Mouse (Mus musculus): ENCODE data around the gene Smpd4. TPM values are rescaled to one million over a fixed set of nuclear protein-coding genes. Genes with fewer than 3 reads are reported as not detected.

Gene Smpd4
- polyA plus RNA-seq, 2 experiments: 18.8 to 28.8 TPM

GRCm38 (mm10) chr16:17637610-17638009 lies 18.5 kb downstream of the Smpd4 start:
- H3K27me3 ChIP-seq (ENCODE audit: control insufficient read depth, insufficient read depth, low read length): no peaks in the 10 kb centered on the region
- H3K9ac ChIP-seq (replicated peaks): peak overlapping the region; percentile 45

DNA sequence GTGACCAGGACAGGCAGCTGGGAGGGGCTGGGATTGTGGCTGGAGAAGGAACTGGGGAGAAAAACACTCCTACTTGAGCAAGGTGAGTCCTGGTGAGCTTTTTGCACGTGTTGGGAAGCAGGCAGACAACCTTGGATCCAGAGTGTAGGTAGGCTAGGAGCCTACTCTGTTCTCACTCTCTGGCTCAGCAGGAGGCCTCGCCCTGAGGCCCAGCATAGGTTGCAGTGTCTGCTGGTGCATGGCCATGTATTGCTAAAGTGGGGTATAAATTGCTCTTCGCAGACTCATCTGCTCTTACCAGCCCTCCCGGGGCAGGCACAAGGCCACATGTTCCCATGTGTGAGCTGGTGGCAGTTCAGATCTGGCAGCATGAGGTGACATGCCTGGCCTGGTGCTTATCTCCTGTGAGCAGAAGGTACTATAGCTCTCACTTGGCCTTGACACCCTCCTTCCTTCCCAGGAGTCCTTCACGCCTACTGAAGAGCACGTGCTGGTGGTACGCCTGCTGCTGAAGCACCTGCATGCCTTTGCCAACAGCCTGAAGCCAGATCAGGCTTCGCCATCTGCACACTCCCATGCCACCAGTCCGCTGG lies 19.0 kb downstream of the Smpd4 start:
- WGBS (ENCODE audit: insufficient replicate concordance): 28% methylated on average over 9 of the region's 9 CpGs
- ATAC-seq (ENCODE audit: insufficient read depth) (peak; percentile 98), DNase-seq (ENCODE audit: low read depth in 3 of 3, low spot score in 3 of 3) (peak; percentile 85 to 88 (median 86))
- Histone ChIP-seq H3K27ac (peak overlapping the region; percentile 94), H3K4me1 (replicated peaks; ENCODE audit: control insufficient read depth in 2 of 2, insufficient read depth in 2 of 2, low read length in 1 of 2) (peaks cover 35% of the 10 kb centered on the region in 2 experiments), H3K36me3 (replicated peaks; ENCODE audit: control insufficient read depth, insufficient read depth, low read depth) (peaks cover 51% of the 10 kb centered on the region), H3K27me3 (ENCODE audit: control insufficient read depth, insufficient read depth, low read length) (no peaks in the 10 kb centered on the region), H3K4me3 (ENCODE audit: insufficient read depth in 1 of 2, low read depth in 2 of 2, low read length in 2 of 2) (no peak overlapping the region), H3K4me2 (ENCODE audit: low read depth) (peak overlapping the region; percentile 36), H3K9ac (replicated peaks) (peak overlapping the region; percentile 45), H3K9me3 (ENCODE audit: control insufficient read depth, low read length) (no peaks in the 10 kb centered on the region)
- no peak for TF ChIP-seq CTCF (IDR thresholded peaks at IDR 0.05; ENCODE audit: low read depth)
- peak; percentile 94 for TF ChIP-seq EP300 (IDR thresholded peaks at IDR 0.05; ENCODE audit: low read depth)

More at GRCm38 (mm10) chr16:17637610-17638009, 18.5 kb downstream of the Smpd4 start:
- ATAC-seq (ENCODE audit: insufficient read depth) (peak; percentile 22; the same call in 1 of the 2 replicates), DNase-seq (ENCODE audit: low read depth in 3 of 3, low spot score in 3 of 3) (no peak)
- H3K4me3 ChIP-seq (ENCODE audit: insufficient read depth in 1 of 2, low read depth in 2 of 2, low read length in 2 of 2): no peak overlapping the region
- H3K9me3 ChIP-seq (ENCODE audit: control insufficient read depth, low read length): no peaks in the 10 kb centered on the region
- H3K27ac ChIP-seq: peak overlapping the region; percentile 94
- H3K4me2 ChIP-seq (ENCODE audit: low read depth): peak overlapping the region; percentile 36
- peaks cover 49% of the 10 kb centered on the region for H3K36me3 ChIP-seq (replicated peaks; ENCODE audit: control insufficient read depth, insufficient read depth, low read depth)
- no peak for TF ChIP-seq EP300 (IDR thresholded peaks at IDR 0.05; ENCODE audit: low read depth)
- TF ChIP-seq CTCF (IDR thresholded peaks at IDR 0.05; ENCODE audit: low read depth): peak; percentile 77
- peaks cover 35% of the 10 kb centered on the region in 2 experiments for H3K4me1 ChIP-seq (replicated peaks; ENCODE audit: control insufficient read depth in 2 of 2, insufficient read depth in 2 of 2, low read length in 1 of 2)
- 57% methylated on average over 2 of the region's 2 CpGs for WGBS (ENCODE audit: insufficient replicate concordance)

DNA sequence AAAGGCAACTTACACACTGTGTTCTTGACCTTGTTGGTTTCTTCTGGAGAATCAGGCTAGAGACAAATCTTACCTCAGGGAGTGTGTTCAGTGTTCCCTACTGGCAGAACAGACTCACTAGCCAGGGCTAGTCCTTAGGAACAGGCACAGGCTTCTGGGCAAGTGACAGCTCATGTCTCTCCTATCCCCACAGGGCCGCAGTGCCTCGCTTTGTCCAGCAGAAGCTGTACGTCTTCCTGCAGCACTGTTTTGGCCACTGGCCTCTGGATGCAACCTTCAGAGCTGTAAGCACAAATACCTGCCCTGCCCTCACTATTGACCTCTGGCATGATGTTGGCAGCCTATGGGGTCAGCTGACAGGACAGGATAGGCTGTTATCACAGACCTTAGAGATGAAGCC lies 19.9 kb downstream of the Smpd4 start:
- TF ChIP-seq CTCF (IDR thresholded peaks at IDR 0.05; ENCODE audit: low read depth) (peak; percentile 21; the same call in 1 of the 2 replicates), EP300 (IDR thresholded peaks at IDR 0.05; ENCODE audit: low read depth) (no peak)
- peak overlapping the region; percentile 94 for H3K27ac ChIP-seq
- WGBS (ENCODE audit: insufficient replicate concordance): 91% methylated on average over 3 of the region's 3 CpGs
- DNase-seq (ENCODE audit: low read depth in 3 of 3, low spot score in 3 of 3) (no peak), ATAC-seq (ENCODE audit: insufficient read depth) (no peak)
- H3K4me2 ChIP-seq (ENCODE audit: low read depth): no peak overlapping the region
- H3K4me3 ChIP-seq (ENCODE audit: insufficient read depth in 1 of 2, low read depth in 2 of 2, low read length in 2 of 2): no peak overlapping the region
- peaks cover 44% of the 10 kb centered on the region for H3K36me3 ChIP-seq (replicated peaks; ENCODE audit: control insufficient read depth, insufficient read depth, low read depth)
- no peaks in the 10 kb centered on the region for H3K9me3 ChIP-seq (ENCODE audit: control insufficient read depth, low read length)
- H3K27me3 ChIP-seq (ENCODE audit: control insufficient read depth, insufficient read depth, low read length): no peaks in the 10 kb centered on the region
- H3K9ac ChIP-seq (replicated peaks): no peak overlapping the region; the same call in 1 of the 2 replicates
- peaks cover 35% of the 10 kb centered on the region in 2 experiments for H3K4me1 ChIP-seq (replicated peaks; ENCODE audit: control insufficient read depth in 2 of 2, insufficient read depth in 2 of 2, low read length in 1 of 2)

GRCm38 (mm10) chr16:17639951-17640350 lies 20.8 kb downstream of the Smpd4 start:
- H3K4me1 ChIP-seq (replicated peaks; ENCODE audit: control insufficient read depth in 2 of 2, insufficient read depth in 2 of 2, low read length in 1 of 2): peaks cover 35% of the 10 kb centered on the region in 2 experiments
- H3K9me3 ChIP-seq (ENCODE audit: control insufficient read depth, low read length): no peaks in the 10 kb centered on the region
- WGBS (ENCODE audit: insufficient replicate concordance): 90% methylated on average over 6 of the region's 6 CpGs
- no peak overlapping the region for H3K9ac ChIP-seq (replicated peaks)
- H3K27me3 ChIP-seq (ENCODE audit: control insufficient read depth, insufficient read depth, low read length): no peaks in the 10 kb centered on the region
- no peak for ATAC-seq (ENCODE audit: insufficient read depth)
- H3K4me3 ChIP-seq (ENCODE audit: insufficient read depth in 1 of 2, low read depth in 2 of 2, low read length in 2 of 2): no peak overlapping the region
- no peak overlapping the region for H3K27ac ChIP-seq
- no peak overlapping the region for H3K4me2 ChIP-seq (ENCODE audit: low read depth)
- DNase-seq (ENCODE audit: low read depth in 3 of 3, low spot score in 3 of 3): no peak
- peaks cover 36% of the 10 kb centered on the region for H3K36me3 ChIP-seq (replicated peaks; ENCODE audit: control insufficient read depth, insufficient read depth, low read depth)
- TF ChIP-seq CTCF (IDR thresholded peaks at IDR 0.05; ENCODE audit: low read depth) (no peak), EP300 (IDR thresholded peaks at IDR 0.05; ENCODE audit: low read depth) (no peak)

- WGBS (ENCODE audit: insufficient replicate concordance): 90% methylated on average over 9 of the region's 9 CpGs
- Histone ChIP-seq H3K4me1 (replicated peaks; ENCODE audit: control insufficient read depth in 2 of 2, insufficient read depth in 2 of 2, low read length in 1 of 2) (peaks cover 35 to 39% of the 10 kb centered on the region in 2 experiments), H3K36me3 (replicated peaks; ENCODE audit: control insufficient read depth, insufficient read depth, low read depth) (peaks cover 36% of the 10 kb centered on the region)
Measured at GRCm38 (mm10) chr16:17640706-17641105, 21.6 kb downstream of the Smpd4 start.

More at GRCm38 (mm10) chr16:17640706-17641105, 21.6 kb downstream of the Smpd4 start:
- no peak overlapping the region for H3K4me3 ChIP-seq (ENCODE audit: insufficient read depth in 1 of 2, low read depth in 2 of 2, low read length in 2 of 2)
- TF ChIP-seq CTCF (IDR thresholded peaks at IDR 0.05; ENCODE audit: low read depth) (no peak), EP300 (IDR thresholded peaks at IDR 0.05; ENCODE audit: low read depth) (no peak)
- no peaks in the 10 kb centered on the region for H3K9me3 ChIP-seq (ENCODE audit: control insufficient read depth, low read length)
- H3K27ac ChIP-seq: no peak overlapping the region
- H3K27me3 ChIP-seq (ENCODE audit: control insufficient read depth, insufficient read depth, low read length): no peaks in the 10 kb centered on the region
- no peak overlapping the region for H3K4me2 ChIP-seq (ENCODE audit: low read depth)
- no peak overlapping the region for H3K9ac ChIP-seq (replicated peaks)
- no peak for ATAC-seq (ENCODE audit: insufficient read depth)
- no peak for DNase-seq (ENCODE audit: low read depth in 3 of 3, low spot score in 3 of 3)
